Mouse (Mus musculus) liver, postnatal 0 days (tissue): Measurements from ENCODE around the gene Zfp111.

Experiments
- CTCF ChIP-seq: sonication (generic); IDR thresholded peaks from 2 replicates; pipeline ENCODE4 v1.5.1; 2016; ENCODE audit warnings: antibody characterized with exemption, low read depth
- EP300 ChIP-seq: IDR thresholded peaks from 2 replicates; pipeline ENCODE4 v1.6.1; 2016; ENCODE audit warnings: antibody characterized with exemption, low read depth, mild to moderate bottlenecking

- TF ChIP-seq CTCF (no peak), EP300 (no peak)
These were observed at the start of gene Zfp111 for GRCm38 (mm10) chr7:24211343-24211742.
